Mouse (Mus musculus) gastrocnemius, adult 18-20 months (tissue): Measurements from ENCODE around the gene Aspg. TPM values are rescaled to one million over a fixed set of nuclear protein-coding genes. Genes with fewer than 3 reads are reported as not detected.

Experiments used
- DNase-seq: peaks from one replicate; pipeline ENCODE4 v3.0.0; 2021; ENCODE audit warnings: low spot score
- total RNA-seq, 2 experiments: library from RNA; stranded (reverse); gene quantifications; 2 replicates each; pipeline ENCODE4 v1.2.3; 2021

The Aspg gene
- total RNA-seq, 2 experiments from 2014 or later, result not detected

GRCm38 (mm10) chr12:112112686-112113396 is 6.4 kb downstream of the Aspg start:
- no peak for DNase-seq

- DNase-seq, result peak; percentile 88
Observed at GRCm38 (mm10) chr12:112113710-112114109, 7.2 kb downstream of the Aspg start.

GRCm38 (mm10) chr12:112117006-112117405 is 10.5 kb downstream of the Aspg start:
- DNase-seq, result no peak

GRCm38 (mm10) chr12:112117649-112118048 is 11.2 kb downstream of the Aspg start:
- DNase-seq, result no peak

GRCm38 (mm10) chr12:112121188-112121587 is 14.7 kb downstream of the Aspg start:
- DNase-seq, result no peak

- DNase-seq, result no peak
Observed at GRCm38 (mm10) chr12:112125903-112126302, 19.4 kb downstream of the Aspg start.

GRCm38 (mm10) chr12:112126931-112127635 is 20.6 kb downstream of the Aspg start:
- no peak for DNase-seq

GRCm38 (mm10) chr12:112128526-112128925 is 22.0 kb downstream of the Aspg start:
- no peak for DNase-seq

GRCm38 (mm10) chr12:112129300-112129856 is 22.9 kb downstream of the Aspg start:
- no peak for DNase-seq

GRCm38 (mm10) chr12:112130161-112130860 is 23.8 kb downstream of the Aspg start:
- peak; percentile 43 for DNase-seq

GRCm38 (mm10) chr12:112130957-112131356 is 24.5 kb downstream of the Aspg start:
- DNase-seq, result no peak

- DNase-seq, result peak; percentile 52
Observed at GRCm38 (mm10) chr12:112140231-112140630, 33.8 kb downstream of the Aspg start.

- DNase-seq, result no peak
Observed at GRCm38 (mm10) chr12:112140745-112141144, 34.3 kb downstream of the Aspg start.

- no peak for DNase-seq
Observed at GRCm38 (mm10) chr12:112141300-112141699, 34.8 kb downstream of the Aspg start.

- DNase-seq, result no peak
Observed at GRCm38 (mm10) chr12:112143116-112143832, 36.8 kb downstream of the Aspg start.

- no peak for DNase-seq
Observed at GRCm38 (mm10) chr12:112143833-112144201, 37.3 kb downstream of the Aspg start.

- no peak for DNase-seq
Observed at GRCm38 (mm10) chr12:112144377-112145115, 38.1 kb downstream of the Aspg start.

GRCm38 (mm10) chr12:112145211-112145874 is 38.9 kb downstream of the Aspg start:
- peak; percentile 85 for DNase-seq

- peak; percentile 40 for DNase-seq
Observed at GRCm38 (mm10) chr12:112145875-112146651, 39.6 kb downstream of the Aspg start, which contains the start of gene Kif26a. TSS of gene Kif26a (plus strand) at chr12:112146208.
